Mouse (Mus musculus): ENCODE data around the gene Rasgef1b. TPM values are rescaled to one million over a fixed set of nuclear protein-coding genes. Genes with fewer than 3 reads are reported as not detected.
A peak's percentile ranks its signal among the peaks of the same experiment; 100 is the strongest.

Rasgef1b gene
- polyA plus RNA-seq, 1 experiment from 2014 or later, result 8.5 TPM

DNA sequence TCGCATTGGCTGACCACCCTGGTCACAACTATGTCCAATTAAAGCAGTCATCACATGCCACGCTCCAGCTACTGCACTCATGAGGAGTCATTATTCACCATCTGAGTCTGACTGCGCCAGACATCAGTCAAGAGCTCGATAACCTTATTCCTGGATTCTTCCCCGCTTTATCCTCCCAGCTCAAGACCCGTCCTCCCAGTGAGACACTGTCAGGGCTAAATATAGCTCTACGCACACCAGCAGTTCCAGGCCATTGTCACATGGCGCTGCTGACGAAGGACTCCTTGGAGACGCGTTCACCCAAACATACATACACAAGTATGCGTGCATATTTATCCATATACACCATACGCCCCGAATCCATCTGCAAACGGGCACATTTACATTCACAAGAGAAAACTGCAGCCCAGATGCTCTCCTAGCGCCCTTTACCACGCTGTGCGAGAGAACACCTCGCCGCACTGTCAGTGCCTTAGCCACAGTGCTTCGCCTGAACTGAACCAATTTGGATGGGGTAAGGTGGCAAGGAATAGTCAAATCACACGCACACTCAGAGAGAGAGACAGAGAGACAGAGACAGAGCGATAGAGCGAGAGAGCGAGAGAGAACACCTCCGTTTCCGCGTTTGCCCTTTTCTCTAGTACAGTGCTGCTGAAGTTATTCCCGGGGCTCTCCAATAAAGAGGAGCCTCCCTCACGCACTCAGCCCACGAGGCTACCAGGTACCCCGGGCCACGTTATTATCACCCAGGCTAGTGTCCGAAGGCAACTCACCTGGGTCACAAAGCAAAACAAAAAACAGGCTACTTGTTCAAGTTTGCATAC is 477.3 kb downstream of the Rasgef1b start:
- H3K27me3 ChIP-seq, result peaks cover 12% of the 10 kb centered on the region
- H3K4me3 ChIP-seq, result peak overlapping the region; percentile 72
- no peak for ATAC-seq (ENCODE audit: insufficient number of reproducible peaks, insufficient read depth, low FRiP score, low TSS enrichment, low read depth)
- peaks cover 18% of the 10 kb centered on the region for H3K4me1 ChIP-seq
- peak overlapping the region; percentile 81 for H3K9ac ChIP-seq
- H3K4me2 ChIP-seq, result peak overlapping the region; percentile 86
- no peak overlapping the region for H3K27ac ChIP-seq
- no peaks in the 10 kb centered on the region for H3K36me3 ChIP-seq
- H3K9me3 ChIP-seq, result no peaks in the 10 kb centered on the region
- WGBS, result 4% methylated on average over 34 of the region's 34 CpGs

DNA sequence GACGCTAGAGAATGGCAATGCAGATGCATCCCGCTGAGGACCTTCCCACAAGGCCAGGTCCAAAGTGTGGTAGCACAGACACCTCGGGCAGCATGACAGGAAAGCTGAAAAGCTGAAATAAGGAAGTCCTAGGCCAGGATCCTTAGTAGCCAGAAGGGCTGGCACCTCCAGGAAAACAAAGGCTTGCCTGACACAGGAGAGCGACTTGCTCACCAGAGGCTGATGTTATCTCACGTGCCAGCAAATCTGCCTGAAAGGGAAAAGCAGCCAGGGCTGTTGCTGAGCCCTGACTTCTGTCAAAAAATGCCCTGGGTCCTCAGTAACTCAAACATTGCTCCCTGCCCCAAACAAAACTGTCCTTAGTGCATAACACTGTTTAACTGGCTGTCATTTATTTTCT is 478.0 kb downstream of the Rasgef1b start:
- 27% methylated on average over 5 of the region's 5 CpGs for WGBS
- H3K4me3 ChIP-seq, result peak overlapping the region; percentile 72
- no peak for ATAC-seq (ENCODE audit: insufficient number of reproducible peaks, insufficient read depth, low FRiP score, low TSS enrichment, low read depth)
- peaks cover 18% of the 10 kb centered on the region for H3K4me1 ChIP-seq
- peak overlapping the region; percentile 81 for H3K9ac ChIP-seq
- H3K27me3 ChIP-seq, result peaks cover 12% of the 10 kb centered on the region
- H3K9me3 ChIP-seq, result no peaks in the 10 kb centered on the region
- no peaks in the 10 kb centered on the region for H3K36me3 ChIP-seq
- H3K27ac ChIP-seq, result no peak overlapping the region
- H3K4me2 ChIP-seq, result peak overlapping the region; percentile 86

DNA sequence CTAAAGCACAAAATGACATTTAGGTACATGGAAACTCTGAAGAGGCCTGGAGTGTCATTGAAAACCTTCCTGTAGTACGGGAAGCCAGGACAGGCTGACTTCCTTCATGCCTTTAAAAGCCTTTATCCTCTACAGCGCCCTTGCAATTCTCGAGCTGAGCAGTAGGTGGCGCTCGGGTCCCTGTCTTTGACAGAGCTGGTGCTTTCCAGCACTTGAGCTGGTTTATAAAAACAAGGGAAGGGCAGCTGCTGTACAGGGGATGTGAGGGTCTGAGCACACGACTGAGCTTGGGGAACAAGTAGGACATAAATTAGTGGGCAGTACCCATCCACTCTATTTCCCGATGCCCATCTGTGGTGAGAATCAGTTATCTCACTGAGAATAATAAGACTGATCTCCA is 480.4 kb downstream of the Rasgef1b start:
- 6% methylated on average over 7 of the region's 7 CpGs for WGBS
- no peak for ATAC-seq (ENCODE audit: insufficient number of reproducible peaks, insufficient read depth, low FRiP score, low TSS enrichment, low read depth)
- Histone ChIP-seq H3K9me3 (no peaks in the 10 kb centered on the region), H3K4me3 (no peak overlapping the region), H3K36me3 (no peaks in the 10 kb centered on the region), H3K27ac (no peak overlapping the region), H3K4me2 (no peak overlapping the region), H3K4me1 (peaks cover 18% of the 10 kb centered on the region), H3K27me3 (peaks cover 12% of the 10 kb centered on the region), H3K9ac (no peak overlapping the region)

GRCm38 (mm10) chr5:99247915-99248314 is 480.9 kb downstream of the Rasgef1b start:
- Histone ChIP-seq H3K27ac (no peak overlapping the region), H3K4me2 (no peak overlapping the region), H3K36me3 (no peaks in the 10 kb centered on the region), H3K4me1 (peaks cover 18% of the 10 kb centered on the region), H3K4me3 (no peak overlapping the region), H3K9me3 (no peaks in the 10 kb centered on the region), H3K9ac (no peak overlapping the region), H3K27me3 (peaks cover 12% of the 10 kb centered on the region)
- no peak for ATAC-seq (ENCODE audit: insufficient number of reproducible peaks, insufficient read depth, low FRiP score, low TSS enrichment, low read depth)
- WGBS, result 88% methylated on average over 6 of the region's 6 CpGs

GRCm38 (mm10) chr5:99247441-99247840 is 481.4 kb downstream of the Rasgef1b start:
- H3K4me2 ChIP-seq, result no peak overlapping the region
- H3K27ac ChIP-seq, result no peak overlapping the region
- no peaks in the 10 kb centered on the region for H3K36me3 ChIP-seq
- 80% methylated on average over 7 of the region's 7 CpGs for WGBS
- ATAC-seq (ENCODE audit: insufficient number of reproducible peaks, insufficient read depth, low FRiP score, low TSS enrichment, low read depth), result no peak
- H3K4me1 ChIP-seq, result peaks cover 18% of the 10 kb centered on the region
- peaks cover 12% of the 10 kb centered on the region for H3K27me3 ChIP-seq
- no peaks in the 10 kb centered on the region for H3K9me3 ChIP-seq
- H3K4me3 ChIP-seq, result no peak overlapping the region
- H3K9ac ChIP-seq, result peak overlapping the region; percentile 33; the same call in 1 of the 2 replicates

DNA sequence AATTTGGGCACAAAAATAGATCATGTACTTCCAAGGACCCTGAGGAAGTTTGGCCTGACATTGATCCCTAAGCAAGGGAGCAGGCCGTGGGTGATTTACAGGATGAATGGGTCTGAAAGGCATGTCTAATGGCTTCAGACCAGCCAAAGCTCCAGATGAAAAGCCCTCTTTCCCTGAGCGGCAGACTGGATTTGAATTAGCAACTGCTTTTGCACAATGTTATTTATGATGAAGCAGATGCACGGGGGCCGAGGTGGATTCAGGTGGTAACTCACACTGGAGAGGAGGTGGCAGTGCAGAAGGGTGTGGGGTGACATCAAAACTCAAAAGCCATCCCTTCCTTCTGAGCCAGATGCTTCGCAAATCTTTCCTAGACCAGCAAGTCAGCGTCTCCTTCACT is 481.9 kb downstream of the Rasgef1b start:
- Histone ChIP-seq H3K4me2 (no peak overlapping the region), H3K9ac (peak overlapping the region; percentile 33; the same call in 1 of the 2 replicates), H3K4me1 (peaks cover 18% of the 10 kb centered on the region)

GRCm38 (mm10) chr5:99241988-99242740 is 486.7 kb downstream of the Rasgef1b start:
- Histone ChIP-seq H3K9me3 (no peaks in the 10 kb centered on the region), H3K4me2 (no peak overlapping the region), H3K9ac (no peak overlapping the region), H3K27ac (no peak overlapping the region), H3K4me1 (no peaks in the 10 kb centered on the region), H3K4me3 (no peak overlapping the region), H3K27me3 (no peaks in the 10 kb centered on the region), H3K36me3 (peaks cover 21% of the 10 kb centered on the region; the same call in 1 of the 2 replicates)
- no peak for ATAC-seq (ENCODE audit: insufficient number of reproducible peaks, insufficient read depth, low FRiP score, low TSS enrichment, low read depth)
- 68% methylated on average over 11 of the region's 11 CpGs for WGBS

More for the DNA sequence above, 481.9 kb downstream of the Rasgef1b start:
- ATAC-seq (ENCODE audit: insufficient number of reproducible peaks, insufficient read depth, low FRiP score, low TSS enrichment, low read depth), result no peak
- peaks cover 12% of the 10 kb centered on the region for H3K27me3 ChIP-seq
- H3K36me3 ChIP-seq, result no peaks in the 10 kb centered on the region
- H3K4me3 ChIP-seq, result no peak overlapping the region
- no peaks in the 10 kb centered on the region for H3K9me3 ChIP-seq
- H3K27ac ChIP-seq, result no peak overlapping the region
- 52% methylated on average over 6 of the region's 6 CpGs for WGBS

- H3K4me1 ChIP-seq, result no peaks in the 10 kb centered on the region
- H3K36me3 ChIP-seq, result peaks cover 21% of the 10 kb centered on the region; the same call in 1 of the 2 replicates
- WGBS, result 94% methylated on average over 6 of the region's 6 CpGs
- no peak overlapping the region for H3K4me3 ChIP-seq
- H3K27me3 ChIP-seq, result no peaks in the 10 kb centered on the region
- no peak overlapping the region for H3K9ac ChIP-seq
- no peak for ATAC-seq (ENCODE audit: insufficient number of reproducible peaks, insufficient read depth, low FRiP score, low TSS enrichment, low read depth)
- H3K27ac ChIP-seq, result no peak overlapping the region
- H3K9me3 ChIP-seq, result no peaks in the 10 kb centered on the region
- H3K4me2 ChIP-seq, result no peak overlapping the region
Measured at GRCm38 (mm10) chr5:99240501-99240900, 488.4 kb downstream of the Rasgef1b start.

DNA sequence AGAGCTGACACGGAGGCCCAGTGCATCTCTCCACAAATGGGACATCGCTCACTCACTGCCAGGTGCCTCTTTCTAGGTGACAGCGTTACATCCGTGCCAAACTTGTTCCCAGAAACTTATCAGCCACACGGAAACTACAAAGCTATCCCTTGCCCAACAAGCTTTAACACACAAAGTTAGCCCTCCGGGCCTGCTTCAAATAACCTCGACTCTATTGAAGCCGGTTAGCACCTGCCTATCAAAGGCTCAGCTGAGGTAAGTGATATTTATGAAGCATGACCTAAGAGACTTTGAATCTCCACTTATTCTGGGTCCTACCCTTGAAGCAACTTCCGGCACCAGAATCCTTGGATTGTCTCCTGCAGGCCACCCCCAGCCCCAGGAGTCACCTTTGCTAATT is 489.2 kb downstream of the Rasgef1b start:
- Histone ChIP-seq H3K4me3 (no peak overlapping the region), H3K36me3 (peaks cover 21% of the 10 kb centered on the region; the same call in 1 of the 2 replicates), H3K4me1 (no peaks in the 10 kb centered on the region), H3K27ac (no peak overlapping the region), H3K4me2 (no peak overlapping the region), H3K27me3 (no peaks in the 10 kb centered on the region), H3K9ac (no peak overlapping the region), H3K9me3 (no peaks in the 10 kb centered on the region)
- 78% methylated on average over 9 of the region's 9 CpGs for WGBS
- no peak for ATAC-seq (ENCODE audit: insufficient number of reproducible peaks, insufficient read depth, low FRiP score, low TSS enrichment, low read depth)

DNA sequence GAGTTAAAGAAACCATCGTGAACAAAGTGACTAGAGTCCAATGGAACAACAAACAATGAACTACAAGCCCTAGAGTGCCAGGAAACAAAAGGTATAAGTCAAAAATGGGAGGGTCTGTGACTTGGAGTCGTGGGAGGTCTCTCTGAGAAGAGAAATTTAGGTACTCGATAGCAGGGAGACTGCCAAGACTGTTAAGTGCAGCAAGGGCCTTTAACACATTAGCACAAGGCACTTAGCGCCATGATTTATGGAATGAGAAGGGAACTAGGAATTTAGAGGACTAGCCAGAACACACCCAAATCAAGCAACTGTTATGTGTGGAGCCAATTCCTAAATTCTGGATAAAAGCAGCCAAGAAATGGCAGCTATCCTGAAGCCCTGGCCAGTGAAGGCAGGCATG is 490.7 kb downstream of the Rasgef1b start:
- no peak overlapping the region for H3K4me3 ChIP-seq
- H3K4me2 ChIP-seq, result no peak overlapping the region
- no peak overlapping the region for H3K9ac ChIP-seq
- no peaks in the 10 kb centered on the region for H3K4me1 ChIP-seq
- H3K27ac ChIP-seq, result no peak overlapping the region
- no peaks in the 10 kb centered on the region for H3K9me3 ChIP-seq
- 92% methylated on average over 4 of the region's 4 CpGs for whole genome bisulfite sequencing
- ATAC-seq (ENCODE audit: insufficient number of reproducible peaks, insufficient read depth, low FRiP score, low TSS enrichment, low read depth), result no peak
- H3K27me3 ChIP-seq, result no peaks in the 10 kb centered on the region
- peaks cover 24% of the 10 kb centered on the region; the same call in 1 of the 2 replicates for H3K36me3 ChIP-seq

DNA sequence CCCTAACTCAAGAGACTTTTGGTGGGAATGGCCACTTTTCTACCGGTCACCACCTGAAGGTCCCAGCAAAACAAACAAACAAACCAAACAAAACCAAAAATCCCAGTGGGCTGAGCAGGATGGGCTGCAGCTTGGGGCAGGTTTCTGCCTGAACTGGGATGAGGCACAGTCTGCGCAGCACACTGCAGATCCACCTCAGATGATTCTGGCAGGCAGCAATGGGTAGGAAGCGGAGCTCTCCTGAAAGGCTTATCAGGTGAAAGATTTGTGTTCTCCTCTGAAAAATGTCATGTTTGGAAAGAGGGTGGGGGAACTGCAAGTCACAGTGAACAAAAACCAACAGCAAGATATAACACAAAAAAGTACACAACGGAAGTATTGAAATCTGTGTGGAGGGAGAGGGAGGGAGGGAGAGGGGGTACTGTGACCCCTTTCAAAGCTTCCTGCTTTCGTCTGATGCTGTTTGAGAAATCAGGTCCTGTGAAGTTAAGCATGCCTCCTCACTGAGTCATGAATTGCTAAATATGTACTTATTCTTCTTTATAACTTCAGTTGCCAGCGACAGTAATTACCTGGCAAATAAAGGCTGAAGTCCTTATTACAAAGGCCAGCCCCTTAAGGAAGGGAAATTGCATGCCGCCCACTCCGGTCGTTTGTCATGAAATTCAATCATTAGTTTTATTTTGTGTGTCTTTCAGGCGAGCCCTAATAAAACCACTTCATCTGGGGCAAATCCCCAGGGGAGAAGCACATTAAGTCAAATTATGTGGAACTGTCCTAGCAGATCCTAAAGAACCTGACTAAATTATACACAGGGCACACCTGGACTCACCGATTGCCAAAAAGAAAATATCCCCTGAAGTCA is 491.7 kb downstream of the Rasgef1b start:
- 65% methylated on average over 11 of the region's 11 CpGs for WGBS
- no peak for ATAC-seq (ENCODE audit: insufficient number of reproducible peaks, insufficient read depth, low FRiP score, low TSS enrichment, low read depth)
- Histone ChIP-seq H3K36me3 (peaks cover 32% of the 10 kb centered on the region), H3K9ac (no peak overlapping the region), H3K27ac (peak overlapping the region; percentile 5; the same call in 1 of the 2 replicates), H3K9me3 (no peaks in the 10 kb centered on the region), H3K27me3 (no peaks in the 10 kb centered on the region), H3K4me3 (no peak overlapping the region), H3K4me1 (no peaks in the 10 kb centered on the region), H3K4me2 (no peak overlapping the region)
